Mouse (Mus musculus) embryonic facial prominence, embryonic 15.5 days (tissue): ENCODE data around the gene Tshz2. TPM values are rescaled to one million over a fixed set of nuclear protein-coding genes. Genes with fewer than 3 reads are reported as not detected.

ENCODE experiments used
- ATAC-seq: fragments of 200-750 bp; cut with Nextera tagmentation; 2 replicates; pipeline ENCODE4 v1.8.0; 2017; ENCODE audit warnings: low read depth, moderate TSS enrichment; ENCODE audit not compliant: insufficient number of reproducible peaks, low FRiP score, low TSS enrichment
- H3K27ac ChIP-seq: fragments of 300-500 bp; sonication (generic); replicated peaks from 2 replicates; pipeline ENCODE4 v1.5.1; 2015; ENCODE audit warnings: mild to moderate bottlenecking, inconsistent platforms
- H3K27me3 ChIP-seq: fragments of 300-500 bp; sonication (generic); 2 replicates; pipeline ENCODE4 v1.6.1; 2015; ENCODE audit warnings: inconsistent platforms
- H3K36me3 ChIP-seq: fragments of 300-500 bp; sonication (generic); 2 replicates; pipeline ENCODE4 v1.6.1; 2015; ENCODE audit warnings: mild to moderate bottlenecking, inconsistent platforms
- H3K4me1 ChIP-seq: fragments of 300-500 bp; sonication (generic); 2 replicates; pipeline ENCODE4 v1.6.1; 2015; ENCODE audit warnings: inconsistent platforms
- H3K4me2 ChIP-seq: fragments of 300-500 bp; sonication (generic); replicated peaks from 2 replicates; pipeline ENCODE4 v1.6.1; 2015; ENCODE audit warnings: mild to moderate bottlenecking, inconsistent platforms
- H3K4me3 ChIP-seq: fragments of 300-500 bp; sonication (generic); replicated peaks from 2 replicates; pipeline ENCODE4 v1.5.1; 2015; ENCODE audit warnings: mild to moderate bottlenecking, inconsistent platforms
- H3K9ac ChIP-seq: fragments of 300-500 bp; sonication (generic); 2 replicates; pipeline ENCODE4 v1.6.1; 2015; ENCODE audit warnings: inconsistent platforms
- H3K9me3 ChIP-seq: fragments of 300-500 bp; sonication (generic); replicated peaks from 2 replicates; pipeline ENCODE4 v1.6.1; 2016; ENCODE audit warnings: inconsistent platforms
- whole genome bisulfite sequencing: fragments of 180-500 bp; shearing (Covaris S2); methylation state at CpG from one replicate; pipeline ENCODE4 v1.1.7; 2015; 5-methylcytosine and 5-hydroxymethylcytosine counted together
- polyA plus RNA-seq: library from polyadenylated mRNA; unstranded; fragments of >200 nt; fragmentation: Nextera tagmentation; extraction: Ambion mirVana; gene quantifications from 2 replicates; pipeline ENCODE4 v1.2.1, GENCODE M21; 2015

Tshz2 gene
- polyA plus RNA-seq, 1 experiment from 2014 or later, result 10.5 TPM

- no peak overlapping the region for H3K4me2 ChIP-seq
- H3K9ac ChIP-seq, result no peak overlapping the region
- no peak overlapping the region for H3K4me3 ChIP-seq
- peaks cover 42% of the 10 kb centered on the region for H3K36me3 ChIP-seq
- ATAC-seq, result no peak
- peaks cover 25% of the 10 kb centered on the region for H3K4me1 ChIP-seq
- no peak overlapping the region for H3K27ac ChIP-seq
- no peaks in the 10 kb centered on the region for H3K27me3 ChIP-seq
- no peaks in the 10 kb centered on the region for H3K9me3 ChIP-seq
- 80% methylated on average over 19 of the region's 19 CpGs for WGBS
Measured at GRCm38 (mm10) chr2:170120139-170121027, 487.6 kb downstream of the Tshz2 start.

Other genes with a start within 250 kb of the Tshz2 start
- gene Gm11011, start 45.3 kb upstream of the Tshz2 start, polyA plus RNA-seq, result not detected in 2 replicates